Mouse (Mus musculus) ES-Bruce4 (cell line): ENCODE results near the gene Gm4922. TPM values are rescaled to one million over a fixed set of nuclear protein-coding genes. Genes with fewer than 3 reads are reported as not detected.
A peak's percentile ranks its signal among the peaks of the same experiment; 100 is the strongest.

ENCODE experiments used
- H3K27ac ChIP-seq: 2 replicates; pipeline ENCODE4 v1.5.1; 2012; ENCODE audit warnings: low read length, inconsistent platforms; ENCODE audit not compliant: insufficient read depth
- H3K27me3 ChIP-seq: 2 replicates; pipeline ENCODE4 v1.6.1; 2012; ENCODE audit warnings: mild to moderate bottlenecking, low read length, inconsistent platforms; ENCODE audit not compliant: control insufficient read depth, poor library complexity, insufficient read depth, severe bottlenecking
- H3K36me3 ChIP-seq: 2 replicates; pipeline ENCODE4 v1.6.1; 2012; ENCODE audit warnings: inconsistent platforms, mild to moderate bottlenecking, low read length, moderate library complexity; ENCODE audit not compliant: control insufficient read depth, poor library complexity, insufficient read depth, severe bottlenecking
- H3K4me1 ChIP-seq: one replicate; pipeline ENCODE4 v1.8.1; 2011; ENCODE audit warnings: low read length; ENCODE audit not compliant: control insufficient read depth, insufficient read depth
- H3K4me3 ChIP-seq: 2 replicates; pipeline ENCODE4 v1.5.1; 2011; ENCODE audit warnings: low read depth, mild to moderate bottlenecking, low read length
- H3K9ac ChIP-seq: 2 replicates; pipeline ENCODE4 v1.6.1; 2012; ENCODE audit warnings: low read depth, mild to moderate bottlenecking, inconsistent platforms; ENCODE audit not compliant: poor library complexity, severe bottlenecking
- H3K9me3 ChIP-seq: replicated peaks from 2 replicates; pipeline ENCODE4 v1.6.1; 2012; ENCODE audit warnings: mild to moderate bottlenecking, low read length, inconsistent platforms; ENCODE audit not compliant: control insufficient read depth, poor library complexity, insufficient read depth, severe bottlenecking
- CTCF ChIP-seq: IDR thresholded peaks from one replicate; pipeline ENCODE4 v1.8.1; 2011; ENCODE audit warnings: low read depth, low read length
- EP300 ChIP-seq: IDR thresholded peaks from 2 replicates; pipeline ENCODE4 v1.6.1; 2011; ENCODE audit warnings: low read depth, low read length; ENCODE audit not compliant: insufficient read depth
- POLR2A ChIP-seq: IDR thresholded peaks from one replicate; pipeline ENCODE4 v1.8.1; 2011; ENCODE audit warnings: low read length; ENCODE audit not compliant: insufficient read depth
- polyA plus RNA-seq: library from polyadenylated mRNA; stranded (reverse); fragments of >200 nt; gene quantifications from 2 replicates; pipeline ENCODE4 v1.2.4, GENCODE M21; 2011; ENCODE audit warnings: low read depth; ENCODE audit not compliant: missing spikeins, insufficient read depth, insufficient read length

Gene Gm4922
- polyA plus RNA-seq, 1 experiment = not detected

- Histone ChIP-seq H3K9ac (no peak overlapping the region), H3K36me3 (no peaks in the 10 kb centered on the region), H3K27ac (no peak overlapping the region), H3K9me3 (no peaks in the 10 kb centered on the region), H3K4me3 (no peak overlapping the region), H3K27me3 (no peaks in the 10 kb centered on the region), H3K4me1 (no peaks in the 10 kb centered on the region)
- TF ChIP-seq POLR2A (no peak), EP300 (no peak), CTCF (no peak)
These were observed 9.0 kb downstream of the Gm4922 start for GRCm38 (mm10) chr10:18777546-18777945.

GRCm38 (mm10) chr10:18772537-18773179 is 13.9 kb downstream of the Gm4922 start:
- TF ChIP-seq EP300 = no peak
- TF ChIP-seq CTCF = no peak
- no peak for TF ChIP-seq POLR2A
- no peak overlapping the region for H3K4me3 ChIP-seq
- H3K27ac ChIP-seq = no peak overlapping the region
- H3K4me1 ChIP-seq = no peaks in the 10 kb centered on the region
- H3K36me3 ChIP-seq = no peaks in the 10 kb centered on the region
- H3K9me3 ChIP-seq = no peaks in the 10 kb centered on the region
- no peak overlapping the region for H3K9ac ChIP-seq
- no peaks in the 10 kb centered on the region for H3K27me3 ChIP-seq

GRCm38 (mm10) chr10:18769909-18770308 is 16.7 kb downstream of the Gm4922 start:
- Histone ChIP-seq H3K27ac (no peak overlapping the region), H3K9ac (no peak overlapping the region), H3K4me1 (no peaks in the 10 kb centered on the region), H3K36me3 (no peaks in the 10 kb centered on the region), H3K4me3 (no peak overlapping the region), H3K9me3 (no peaks in the 10 kb centered on the region), H3K27me3 (no peaks in the 10 kb centered on the region)
- TF ChIP-seq EP300 (no peak), CTCF (peak; percentile 15)

- peaks cover 7% of the 10 kb centered on the region; the same call in 1 of the 2 replicates for H3K9me3 ChIP-seq
- no peak overlapping the region for H3K27ac ChIP-seq
- H3K4me1 ChIP-seq = no peaks in the 10 kb centered on the region
- no peaks in the 10 kb centered on the region for H3K27me3 ChIP-seq
- H3K36me3 ChIP-seq = no peaks in the 10 kb centered on the region
- no peak overlapping the region for H3K4me3 ChIP-seq
- H3K9ac ChIP-seq = no peak overlapping the region
- TF ChIP-seq CTCF (peak; percentile 77), EP300 (no peak)
These were observed 26.4 kb downstream of the Gm4922 start for GRCm38 (mm10) chr10:18760241-18760640.

- no peak for TF ChIP-seq POLR2A
- TF ChIP-seq EP300 = no peak
- TF ChIP-seq CTCF = no peak
These were observed 36.5 kb downstream of the Gm4922 start for GRCm38 (mm10) chr10:18750057-18750456.

GRCm38 (mm10) chr10:18743286-18744142 is 43.1 kb downstream of the Gm4922 start, which contains the start of gene Arfgef3:
TSS of gene Arfgef3 (minus strand) at chr10:18743949.
- Histone ChIP-seq H3K36me3 (no peaks in the 10 kb centered on the region), H3K9ac (peak within 1 kb of the TSS; percentile 34), H3K27ac (no peak within 1 kb of the TSS), H3K4me3 (peak within 1 kb of the TSS; percentile 71), H3K9me3 (no peaks in the 10 kb centered on the region), H3K27me3 (no peaks in the 10 kb centered on the region; the same call in 1 of the 2 replicates), H3K4me1 (no peaks in the 10 kb centered on the region)
- no peak for TF ChIP-seq POLR2A
- no peak for TF ChIP-seq CTCF

More at GRCm38 (mm10) chr10:18750057-18750456, 36.5 kb downstream of the Gm4922 start:
- Histone ChIP-seq H3K27ac (no peak overlapping the region), H3K4me3 (no peak overlapping the region), H3K9ac (no peak overlapping the region), H3K36me3 (no peaks in the 10 kb centered on the region), H3K27me3 (no peaks in the 10 kb centered on the region), H3K9me3 (no peaks in the 10 kb centered on the region), H3K4me1 (no peaks in the 10 kb centered on the region)
